Mouse (Mus musculus): ENCODE data around the gene Cbx3.

Cbx3 gene

DNA sequence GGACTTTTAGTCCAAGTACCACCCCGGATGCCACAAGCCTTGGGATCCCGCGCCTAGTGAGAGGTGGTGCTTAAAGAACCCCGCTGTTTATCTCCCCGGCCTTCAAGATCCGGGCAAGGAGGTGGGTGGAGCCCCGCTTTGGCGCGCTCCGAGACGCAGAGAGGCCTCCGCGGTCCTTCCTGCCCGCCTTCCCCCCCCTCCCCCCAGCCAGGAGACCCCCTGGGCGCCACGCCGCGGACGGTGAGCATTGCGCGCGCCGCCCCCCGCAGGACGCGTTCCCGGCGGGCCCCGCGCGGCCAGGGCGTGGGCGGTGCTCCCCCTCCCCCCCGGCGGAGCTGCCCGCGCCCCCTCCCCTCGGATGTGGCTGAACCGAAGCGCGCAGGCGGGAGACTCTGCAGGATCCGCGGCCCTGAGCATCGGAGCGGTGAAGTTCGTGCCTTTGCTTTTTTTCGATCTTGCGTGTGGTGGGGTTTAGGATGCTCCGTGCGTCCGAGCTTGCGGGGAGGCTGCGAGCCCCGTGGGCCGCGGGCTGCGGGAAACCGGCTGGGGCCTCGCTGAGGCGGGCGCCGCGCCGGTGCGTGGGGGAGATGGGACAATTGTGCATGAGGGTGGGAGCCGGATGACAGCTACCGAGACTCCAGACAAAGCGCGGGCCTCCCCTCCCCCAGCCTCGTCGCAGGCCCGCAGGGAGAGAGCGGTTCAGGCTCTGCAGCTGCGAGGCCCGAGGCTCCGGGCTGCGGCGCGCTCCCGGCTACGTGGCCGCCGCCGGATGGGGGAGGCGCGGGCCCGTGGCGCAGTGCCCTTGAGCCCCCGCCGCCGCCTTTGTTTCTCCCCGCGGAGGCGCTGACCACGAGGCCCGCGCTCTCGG, at the start of gene Cbx3:
Gene Cbx3 (plus strand): TSS at position 50 of the 868 bp plus-strand sequence.
- DNase-seq (ENCODE audit: low read depth): peak; percentile 78

- DNase-seq (ENCODE audit: low read depth): no peak
Observed at GRCm38 (mm10) chr6:51423466-51424122, 46.6 kb upstream of the Cbx3 start.

GRCm38 (mm10) chr6:51424537-51424936, 45.6 kb upstream of the Cbx3 start:
- DNase-seq (ENCODE audit: low read depth): peak; percentile 33

DNA sequence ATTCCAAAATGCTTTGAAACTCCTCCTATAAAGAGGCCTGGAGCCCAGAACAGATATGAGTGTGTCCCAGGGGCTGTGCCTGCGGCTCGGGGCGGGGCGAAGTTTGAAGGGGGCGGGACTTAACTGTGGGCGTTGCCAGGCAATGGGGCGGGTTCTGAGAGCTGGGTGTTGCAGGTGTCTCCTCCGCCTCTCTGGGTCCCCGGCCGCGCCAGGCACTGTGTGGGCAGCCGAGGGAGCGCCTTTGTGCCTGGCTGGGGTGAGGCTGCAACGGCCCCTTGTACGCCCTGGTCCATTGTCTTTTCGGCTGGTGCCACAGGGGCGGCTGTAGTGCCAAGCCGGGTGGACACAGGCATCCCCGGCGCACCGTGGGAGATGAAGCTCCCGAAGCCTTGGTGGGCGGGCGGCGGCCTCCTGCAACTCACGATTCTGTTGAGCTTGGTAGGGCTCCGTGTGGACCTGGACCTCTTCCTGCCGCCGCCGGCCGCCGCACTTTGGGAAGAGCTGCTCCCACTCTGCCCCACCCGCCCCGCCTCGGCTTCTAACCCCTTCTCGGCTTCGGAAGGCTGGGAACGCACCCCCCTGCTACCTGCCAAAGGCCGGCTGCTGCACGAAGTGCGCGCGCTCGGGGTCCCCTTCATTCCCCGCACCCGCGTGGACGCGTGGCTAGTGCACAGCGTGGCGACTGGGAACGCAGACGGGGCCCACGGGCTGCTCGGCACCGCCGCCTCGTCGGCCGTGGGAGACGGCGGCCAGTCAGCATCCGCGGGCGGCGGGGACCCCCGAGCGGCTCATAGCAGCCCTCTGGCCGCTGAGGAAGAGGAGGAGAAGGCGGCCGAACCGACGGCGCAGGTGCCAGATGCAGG, 37.4 kb upstream of the Cbx3 start, which contains the start of gene Nfe2l3:
Gene Nfe2l3 (plus strand): TSS at position 136 of the 863 bp plus-strand sequence.
- peak; percentile 67 for DNase-seq (ENCODE audit: low read depth)

- no peak for DNase-seq (ENCODE audit: low read depth)
Observed at GRCm38 (mm10) chr6:51434270-51434669, 35.9 kb upstream of the Cbx3 start.

DNA sequence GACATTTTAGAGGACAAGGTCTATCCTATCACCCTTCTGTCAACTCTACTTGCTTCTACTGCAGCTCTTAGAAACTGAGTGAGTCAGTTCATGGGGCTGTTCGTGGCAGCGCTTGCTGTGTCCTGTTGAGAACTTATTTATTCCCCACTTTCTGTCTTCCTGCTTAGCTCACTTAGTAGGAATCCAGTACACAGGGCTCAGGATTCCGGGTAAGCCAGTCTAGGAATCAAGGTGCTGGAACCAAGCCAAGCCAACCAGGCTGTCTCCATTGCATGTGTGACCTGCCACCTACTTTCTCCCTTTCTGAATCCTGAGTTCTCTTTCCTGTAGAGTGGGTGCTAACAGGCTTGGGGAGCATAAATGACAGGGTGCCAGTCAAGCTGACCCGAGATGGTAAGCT, 32.5 kb upstream of the Cbx3 start:
- no peak for DNase-seq (ENCODE audit: low read depth)

- DNase-seq (ENCODE audit: low read depth): no peak
Observed at GRCm38 (mm10) chr6:51438826-51439330, 31.3 kb upstream of the Cbx3 start.

DNA sequence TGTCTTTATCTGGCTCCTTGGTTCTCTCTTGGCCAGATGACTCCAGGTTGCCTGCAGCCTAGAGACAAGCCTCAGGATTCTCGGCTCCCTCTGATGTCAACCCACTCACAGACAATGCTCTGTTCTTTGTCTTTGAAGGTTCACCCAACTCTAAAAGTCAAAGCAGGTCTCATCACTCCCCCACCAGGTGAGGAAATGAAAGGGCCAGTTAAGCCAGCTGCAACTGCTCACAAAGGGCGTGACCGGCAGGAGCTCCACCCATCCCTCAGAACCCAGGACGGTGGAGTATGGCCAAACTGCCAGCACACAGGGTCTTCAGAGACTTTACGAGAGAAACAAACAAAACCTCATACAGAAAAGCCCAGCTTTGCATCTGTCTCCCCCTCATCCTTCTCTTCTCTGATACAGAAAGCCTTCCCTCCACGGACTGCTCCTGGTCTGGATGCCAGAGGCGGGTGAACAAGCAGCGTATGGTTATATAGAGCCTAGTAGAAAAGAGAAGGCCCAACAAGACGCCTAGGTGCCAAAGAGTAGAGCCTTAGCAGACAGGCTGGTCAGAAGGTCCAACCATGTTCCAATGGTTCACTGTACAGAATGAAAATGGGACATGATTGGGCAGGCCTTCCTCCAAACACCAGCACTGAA, 27.8 kb upstream of the Cbx3 start:
- no peak for DNase-seq (ENCODE audit: low read depth)

DNA sequence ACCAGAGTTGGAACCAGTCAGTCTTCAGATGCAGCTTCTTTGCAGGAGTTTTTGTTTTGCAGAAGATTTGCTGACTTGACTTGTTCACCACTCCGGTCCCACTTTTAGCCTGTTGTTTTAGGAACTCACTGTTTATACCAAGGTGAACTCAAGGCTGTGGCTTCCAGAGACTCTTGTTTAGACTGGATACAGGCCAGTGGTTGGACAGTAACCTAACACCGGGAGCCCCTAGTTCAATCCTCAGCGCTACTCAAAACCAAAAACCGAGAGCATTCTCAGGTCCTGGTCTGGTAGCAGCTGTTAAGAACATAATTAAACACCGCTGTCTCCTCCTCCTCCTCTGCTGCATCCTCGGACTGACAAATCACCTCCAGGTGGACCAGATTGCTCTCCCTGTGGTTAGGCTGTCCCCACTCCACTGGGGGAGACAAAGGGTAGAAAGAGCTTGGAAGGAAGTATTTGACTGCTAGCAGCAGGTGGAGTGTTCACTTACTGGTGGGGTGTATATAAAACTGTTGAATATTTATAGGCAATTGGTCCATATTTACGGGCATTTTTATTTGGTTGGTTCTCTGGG, 17.1 kb upstream of the Cbx3 start:
- no peak for DNase-seq (ENCODE audit: low read depth)

GRCm38 (mm10) chr6:51454949-51455348, 15.2 kb upstream of the Cbx3 start:
- DNase-seq (ENCODE audit: low read depth): no peak

GRCm38 (mm10) chr6:51456198-51456597, 14.0 kb upstream of the Cbx3 start:
- no peak for DNase-seq (ENCODE audit: low read depth)

DNA sequence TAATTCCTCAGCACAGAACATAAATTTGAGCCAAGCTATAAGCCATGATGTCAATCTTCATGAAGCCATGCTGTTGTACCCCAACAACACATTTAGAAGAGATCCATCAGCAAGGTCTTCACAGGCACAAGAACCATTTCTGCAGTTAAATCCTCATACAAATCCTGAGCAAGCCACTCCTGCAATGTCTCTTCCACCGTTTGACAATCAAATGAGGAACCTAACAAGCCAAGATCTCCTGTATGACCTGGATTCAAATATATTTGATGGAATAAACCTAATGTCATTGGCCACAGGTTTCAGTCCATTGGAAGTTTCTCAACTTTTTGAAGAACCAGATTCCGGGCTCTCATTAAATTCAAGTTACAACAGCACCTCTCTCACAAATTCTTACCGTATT, 12.9 kb upstream of the Cbx3 start:
- no peak for DNase-seq (ENCODE audit: low read depth)

DNA sequence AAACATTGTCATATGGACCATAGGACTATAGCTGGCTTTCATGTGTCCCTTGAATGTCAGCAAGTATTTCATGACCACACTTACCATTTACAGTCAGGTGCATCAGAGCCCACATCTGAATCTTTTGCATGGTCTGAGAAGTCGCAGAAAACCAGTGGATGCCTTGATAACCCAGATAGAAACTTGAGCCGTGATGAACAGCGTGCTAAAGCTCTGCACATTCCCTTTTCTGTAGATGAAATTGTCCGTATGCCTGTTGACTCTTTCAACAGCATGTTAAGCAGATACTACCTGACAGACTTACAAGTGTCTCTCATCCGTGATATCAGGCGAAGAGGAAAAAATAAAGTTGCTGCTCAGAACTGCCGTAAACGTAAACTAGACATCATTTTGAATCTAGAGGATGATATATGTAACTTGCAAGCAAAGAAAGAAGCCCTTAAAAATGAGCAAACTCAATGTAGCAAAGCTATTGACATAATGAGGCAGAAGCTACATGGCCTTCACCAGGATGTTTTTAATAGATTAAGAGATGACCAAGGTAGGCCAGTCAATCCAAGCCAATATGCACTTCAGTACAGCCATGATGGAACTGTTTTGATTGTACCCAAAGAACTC, 12.3 kb upstream of the Cbx3 start:
- no peak for DNase-seq (ENCODE audit: low read depth)

DNA sequence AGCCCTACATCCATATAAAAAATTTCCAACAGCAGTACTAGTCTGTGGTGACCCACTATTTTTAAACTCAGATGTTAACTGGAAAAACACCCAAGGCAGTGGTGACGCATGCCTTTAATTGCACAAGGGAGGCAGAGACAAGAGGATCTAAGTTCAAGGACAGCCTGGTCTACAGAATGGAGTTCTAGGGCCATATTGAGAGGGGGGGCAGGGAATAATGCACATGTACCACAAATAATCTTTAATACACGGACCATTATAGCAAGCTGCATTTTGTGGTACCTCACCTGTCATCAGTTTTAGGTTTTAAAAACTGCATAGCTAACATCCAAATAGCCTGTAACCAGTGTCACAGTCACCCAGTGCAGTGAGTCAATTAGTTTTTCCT, 11.2 kb upstream of the Cbx3 start:
- no peak for DNase-seq (ENCODE audit: low read depth)

DNA sequence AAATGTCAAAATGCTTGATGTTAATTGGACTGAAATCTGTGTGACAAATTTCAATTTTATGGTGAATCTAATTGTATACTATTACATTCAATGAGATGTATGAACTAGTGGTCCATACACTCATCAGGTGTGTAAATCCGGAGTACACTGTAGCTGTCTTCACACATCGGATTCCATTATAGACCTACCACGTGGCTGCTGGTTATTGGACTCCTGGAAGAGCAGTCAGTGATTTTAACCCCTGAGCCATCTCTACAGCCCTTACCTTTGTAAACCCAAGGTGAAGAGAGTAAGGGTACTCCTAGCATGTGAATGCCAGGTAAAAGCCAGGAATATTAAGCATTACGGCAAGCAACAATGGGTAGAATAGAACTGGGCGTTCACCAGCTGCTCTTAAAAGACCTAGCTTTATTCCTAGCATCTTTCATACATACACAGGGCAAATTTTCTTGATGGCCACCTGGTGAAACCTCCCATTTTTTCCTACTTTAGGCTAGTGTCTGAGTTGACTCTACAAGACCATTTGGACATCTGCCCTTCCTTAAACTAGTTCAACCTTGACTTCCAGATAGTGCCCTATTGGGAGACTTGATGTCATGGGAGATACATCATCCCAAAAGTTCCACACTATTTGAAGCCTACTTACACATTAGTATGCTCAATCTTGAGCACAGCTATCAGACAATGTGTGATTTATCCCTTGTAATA, 10.7 kb upstream of the Cbx3 start:
- DNase-seq (ENCODE audit: low read depth): no peak

GRCm38 (mm10) chr6:51460021-51460360, 10.2 kb upstream of the Cbx3 start:
- no peak for DNase-seq (ENCODE audit: low read depth)

GRCm38 (mm10) chr6:51460363-51460762, 9.8 kb upstream of the Cbx3 start:
- DNase-seq (ENCODE audit: low read depth): no peak

DNA sequence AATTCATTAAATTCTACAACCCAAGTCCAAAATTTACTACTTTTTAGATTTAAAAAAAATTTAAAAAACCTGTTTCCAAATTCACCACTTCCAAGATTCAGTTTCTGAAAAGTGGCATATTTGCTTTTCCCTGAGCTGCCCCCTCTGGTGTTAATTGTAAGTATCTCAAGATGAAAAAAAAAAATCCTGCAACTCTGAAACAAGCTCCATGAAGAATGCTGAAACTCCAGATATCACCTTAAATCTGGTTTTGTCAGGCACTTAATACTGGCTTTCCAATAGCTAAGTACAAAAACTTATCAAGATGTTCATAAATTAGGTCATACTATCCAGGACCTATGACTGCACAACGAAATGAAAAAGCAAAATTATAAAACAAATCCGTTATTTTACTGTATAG, 2.5 kb upstream of the Cbx3 start:
- no peak for DNase-seq (ENCODE audit: low read depth)

DNA sequence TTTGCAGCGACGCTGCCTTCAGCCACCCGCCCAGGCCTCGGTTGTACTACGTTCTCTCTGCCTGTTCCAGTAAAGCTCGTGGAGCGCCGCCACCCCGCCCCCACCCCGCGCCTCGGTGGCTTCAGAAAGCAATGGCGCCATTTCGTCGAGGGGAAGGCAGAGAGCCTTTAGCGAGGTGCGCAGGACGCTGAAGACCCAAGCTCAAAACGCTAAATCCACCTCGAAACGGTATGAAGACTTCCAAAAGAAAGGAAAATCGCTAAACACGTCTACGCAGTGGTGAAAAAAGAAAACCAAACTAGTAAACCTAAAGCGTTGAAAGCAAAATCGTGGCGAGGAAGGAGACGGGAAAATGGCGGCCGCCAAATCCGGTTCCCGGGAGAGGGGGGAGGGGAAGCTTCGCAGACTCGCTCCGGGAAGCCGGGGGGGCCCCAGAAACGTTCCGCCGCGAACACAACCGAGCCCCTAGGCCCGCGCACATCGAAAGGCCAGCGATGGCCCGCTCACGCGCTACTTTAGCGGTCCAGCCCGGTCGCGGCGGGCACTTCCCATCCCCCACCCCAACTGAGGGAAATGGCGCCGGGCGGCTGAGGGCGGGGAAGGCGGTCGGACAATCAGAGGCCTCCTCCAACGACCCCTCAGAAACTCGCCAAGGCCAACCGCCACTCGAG, 1.1 kb upstream of the Cbx3 start:
- peak; percentile 63 for DNase-seq (ENCODE audit: low read depth)

Data from c-Kit-positive CD71-positive TER-119-negative erythroid progenitor cells, embryonic 14.5 days (primary cell).